Mouse (Mus musculus): Measurements from ENCODE around the gene Sft2d2.

DNA sequence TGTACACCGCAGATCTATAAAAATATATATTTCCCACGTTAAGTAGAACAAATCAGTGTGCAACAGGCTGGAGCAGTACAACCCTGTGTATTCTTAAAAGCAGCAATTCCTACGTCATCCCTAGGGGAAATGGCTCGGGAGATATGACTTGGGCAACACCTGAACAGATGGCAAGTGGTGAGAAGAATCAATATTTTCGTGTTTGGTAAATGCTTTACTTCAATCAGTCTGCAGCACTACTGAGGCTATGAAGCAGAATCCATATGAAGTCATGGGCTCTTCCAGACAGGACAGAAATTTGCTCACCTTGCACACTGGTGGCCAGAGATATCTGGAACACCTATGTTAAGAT lies 400 bp upstream of the Sft2d2 start:
- TF ChIP-seq POLR2A (IDR thresholded peaks at IDR 0.05; ENCODE audit: borderline replicate concordance, extremely low read depth, low read depth, low read length), result no peak
- TF ChIP-seq CTCF (IDR thresholded peaks at IDR 0.05; ENCODE audit: insufficient read depth, low read length), result no peak

All from lung, adult 2 months (tissue).